Mouse (Mus musculus): Measurements from ENCODE around the gene Kbtbd6. TPM values are rescaled to one million over a fixed set of nuclear protein-coding genes. Genes with fewer than 3 reads are reported as not detected.

The Kbtbd6 gene
- total and polyA plus RNA-seq, 3 experiments, result 0.12 TPM; not detected in 2

- Histone ChIP-seq H3K4me1 (ENCODE audit: control insufficient read depth in 1 of 2, insufficient read depth in 2 of 2) (peaks cover 6 to 23% of the 10 kb centered on the region in 2 experiments), H3K9ac (ENCODE audit: insufficient read depth, low read depth) (peak overlapping the region; percentile 87), H3K27ac (ENCODE audit: insufficient read depth, low read depth) (peak overlapping the region; percentile 86), H3K4me3 (replicated peaks in 1 of 3; ENCODE audit: low read depth in 2 of 3, low read length in 2 of 3, poor library complexity in 1 of 3) (peak overlapping the region; percentile 83 to 95 (median 86)), H3K79me2 (replicated peaks; ENCODE audit: control insufficient read depth, extremely low read depth, insufficient read depth, poor library complexity, severe bottlenecking) (peaks cover 12% of the 10 kb centered on the region), H3K36me3 (replicated peaks in 1 of 2; ENCODE audit: control insufficient read depth in 1 of 2, insufficient read depth in 1 of 2, low read length in 1 of 2) (peaks cover 5 to 16% of the 10 kb centered on the region in 2 experiments), H3K4me2 (ENCODE audit: insufficient read depth, low read depth, poor library complexity, severe bottlenecking) (peak overlapping the region; percentile 73), H3K9me3 (replicated peaks; ENCODE audit: low read length) (no peaks in the 10 kb centered on the region), H3K27me3 (replicated peaks) (no peaks in the 10 kb centered on the region)
- in situ Hi-C loops (cut with MboI; ENCODE audit: low pct_ligation_motif_present, low pct_unique_long_range_greater_than_20kb, low sequenced_read_pairs), result no loop called here
- TF ChIP-seq ZNF384 (IDR thresholded peaks at IDR 0.05; ENCODE audit: low read depth, low read length), result peak; percentile 81
- TF ChIP-seq POLR2A (IDR thresholded peaks at IDR 0.05; ENCODE audit: low read depth, low read length), result no peak
- no peak for TF ChIP-seq UBTF (IDR thresholded peaks at IDR 0.05; ENCODE audit: low read depth, low read length)
- TF ChIP-seq ZC3H11A (IDR thresholded peaks at IDR 0.05; ENCODE audit: low read depth, low read length), result no peak
- no peak for TF ChIP-seq E2F4 (IDR thresholded peaks at IDR 0.05; ENCODE audit: insufficient replicate concordance, low read depth, low read length)
- TF ChIP-seq CHD1 (IDR thresholded peaks at IDR 0.05; ENCODE audit: low read depth, low read length), result 0 out of 2 replicates have a peak, but pooled peaks have one; percentile 66
- no peak for TF ChIP-seq MAZ (IDR thresholded peaks at IDR 0.05; ENCODE audit: low read depth, low read length)
- no peak for TF ChIP-seq EP300 (IDR thresholded peaks at IDR 0.05; ENCODE audit: low read length)
- TF ChIP-seq SIN3A (IDR thresholded peaks at IDR 0.05; ENCODE audit: low read length), result peak; percentile 24; the same call in 1 of the 2 replicates
- TF ChIP-seq BHLHE40 (IDR thresholded peaks at IDR 0.05; ENCODE audit: low read depth, low read length), result no peak
- no peak for TF ChIP-seq TBP (conservative IDR thresholded peaks at IDR 0.05; ENCODE audit: low read depth, low read length)
- TF ChIP-seq NRF1 (IDR thresholded peaks at IDR 0.05; ENCODE audit: low read depth, low read length), result no peak
- TF ChIP-seq POLR2AphosphoS2 (IDR thresholded peaks at IDR 0.05; ENCODE audit: low read depth, low read length), result no peak
- 0 out of 2 replicates have a peak, but pooled peaks have one; percentile 1 for TF ChIP-seq CHD2 (IDR thresholded peaks at IDR 0.05; ENCODE audit: low read length)
- TF ChIP-seq GABPA (IDR thresholded peaks at IDR 0.05; ENCODE audit: insufficient replicate concordance, low read depth, low read length), result no peak
- no peak for TF ChIP-seq ELF1 (IDR thresholded peaks at IDR 0.05; ENCODE audit: low read depth, low read length)
- no peak for TF ChIP-seq CTCF (conservative IDR thresholded peaks at IDR 0.05 in 1 of 2, IDR thresholded peaks at IDR 0.05 in 1 of 2; ENCODE audit: low read depth in 2 of 2, low read length in 2 of 2)
- TF ChIP-seq MYC (IDR thresholded peaks at IDR 0.05; ENCODE audit: low read depth, low read length), result no peak
- peak; percentile 14 for DNase-seq (ENCODE audit: extremely low read depth)
- dilution Hi-C loops (cut with MboI; ENCODE audit: extremely low pct_ligation_motif_present, extremely low pct_unique_long_range_greater_than_20kb, low sequenced_read_pairs), result no loop called here
Measured at GRCm38 (mm10) chr14:79482251-79482661, 30.6 kb downstream of the Kbtbd6 start.

- in situ Hi-C loops (cut with MboI; ENCODE audit: low pct_ligation_motif_present, low pct_unique_long_range_greater_than_20kb, low sequenced_read_pairs), result no loop called here
- Histone ChIP-seq H3K79me2 (replicated peaks; ENCODE audit: control insufficient read depth, extremely low read depth, insufficient read depth, poor library complexity, severe bottlenecking) (peaks cover 12% of the 10 kb centered on the region), H3K9ac (ENCODE audit: insufficient read depth, low read depth) (peak overlapping the region; percentile 87)
Measured at GRCm38 (mm10) chr14:79482747-79483355, 31.2 kb downstream of the Kbtbd6 start.

More at GRCm38 (mm10) chr14:79482747-79483355, 31.2 kb downstream of the Kbtbd6 start:
- Histone ChIP-seq H3K4me1 (ENCODE audit: control insufficient read depth in 1 of 2, insufficient read depth in 2 of 2) (peaks cover 6 to 28% of the 10 kb centered on the region in 2 experiments), H3K27me3 (replicated peaks) (no peaks in the 10 kb centered on the region), H3K36me3 (replicated peaks in 1 of 2; ENCODE audit: control insufficient read depth in 1 of 2, insufficient read depth in 1 of 2, low read length in 1 of 2) (peaks cover 5 to 13% of the 10 kb centered on the region in 2 experiments), H3K27ac (ENCODE audit: insufficient read depth, low read depth) (no peak overlapping the region), H3K4me2 (ENCODE audit: insufficient read depth, low read depth, poor library complexity, severe bottlenecking) (peak overlapping the region; percentile 73), H3K9me3 (replicated peaks; ENCODE audit: low read length) (no peaks in the 10 kb centered on the region), H3K4me3 (replicated peaks in 1 of 3; ENCODE audit: low read depth in 2 of 3, low read length in 2 of 3, poor library complexity in 1 of 3) (peak overlapping the region; percentile 83 to 95 (median 86))
- no peak for DNase-seq (ENCODE audit: extremely low read depth)
- dilution Hi-C loops (cut with MboI; ENCODE audit: extremely low pct_ligation_motif_present, extremely low pct_unique_long_range_greater_than_20kb, low sequenced_read_pairs), result no loop called here
- TF ChIP-seq RAD21 (IDR thresholded peaks at IDR 0.05; ENCODE audit: low read depth, low read length) (no peak), CHD2 (IDR thresholded peaks at IDR 0.05; ENCODE audit: low read length) (peak; percentile 41; the same call in 1 of the 2 replicates), SIN3A (IDR thresholded peaks at IDR 0.05; ENCODE audit: low read length) (0 out of 2 replicates have a peak, but pooled peaks have one; percentile 51)

All from CH12.LX (cell line).